Mouse (Mus musculus) activated CD4-positive, CD25-positive, alpha-beta regulatory T cell, adult 9 weeks (primary cell): ENCODE results near the gene Wfdc17. TPM values are rescaled to one million over a fixed set of nuclear protein-coding genes. Genes with fewer than 3 reads are reported as not detected.

Source experiments
- polyA plus RNA-seq: library from polyadenylated mRNA; unstranded; fragments of 100-300 nt; shearing (Covaris generic); gene quantifications from one replicate; pipeline ENCODE4 v1.2.1, GENCODE M21; 2017

Gene Wfdc17
- polyA plus RNA-seq, result 0.92 TPM

GRCm38 (mm10) chr11:83703705-83704104 is at the start of gene Wfdc17:
Gene Wfdc17, plus strand, starts transcription at chr11:83703991.

GRCm38 (mm10) chr11:83662204-83662603 is 41.6 kb upstream of the Wfdc17 start, which contains the start of gene Ccl4:
Gene Ccl4, plus strand, starts transcription at chr11:83662584.

DNA sequence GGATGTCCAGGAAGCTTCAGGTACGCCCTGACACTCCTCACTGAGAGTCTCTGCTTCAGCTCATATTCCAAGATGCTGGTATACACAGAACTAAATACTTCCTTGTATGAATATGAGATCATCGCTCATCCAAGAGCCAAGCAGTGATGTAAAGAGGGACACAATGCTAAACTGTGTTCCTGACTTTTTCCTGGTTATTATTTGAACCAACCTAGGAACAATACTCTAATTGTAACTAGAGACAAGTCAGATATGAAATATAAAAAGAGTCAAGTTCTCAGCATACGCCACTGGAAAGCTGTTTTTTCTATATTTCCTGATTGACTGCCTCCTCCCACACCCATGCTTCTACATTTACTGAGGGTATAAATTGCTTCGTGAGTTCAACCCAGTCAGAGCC is 4.9 kb downstream of the Wfdc17 start, which contains the start of gene Wfdc18:
Gene Wfdc18 (plus strand): TSS at position 301 of the 400 bp plus-strand sequence.

DNA sequence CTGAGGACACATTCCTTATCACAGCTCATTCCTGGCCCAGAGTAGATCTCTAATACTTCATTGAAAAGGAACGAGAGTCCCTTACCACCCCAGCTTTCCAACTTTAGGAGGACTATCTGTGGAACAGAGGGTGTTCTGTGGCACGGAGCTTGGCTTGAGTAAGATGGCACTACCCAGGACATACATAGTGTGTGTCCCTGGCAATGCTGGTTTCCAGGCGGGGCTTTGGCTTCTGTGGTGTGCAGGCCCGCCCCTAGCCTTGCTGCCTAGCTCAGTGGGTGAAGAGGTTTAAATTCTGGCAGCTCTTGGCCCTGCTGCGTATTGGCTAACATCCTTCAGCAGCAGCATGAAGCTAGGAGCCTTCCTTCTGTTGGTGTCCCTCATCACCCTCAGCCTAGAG is 42.9 kb downstream of the Wfdc17 start, which contains the start of gene Wfdc21:
Gene Wfdc21 (plus strand): TSS at position 260 of the 400 bp plus-strand sequence.

GRCm38 (mm10) chr11:83753581-83754181 is 49.9 kb downstream of the Wfdc17 start, which contains the start of gene Heatr6:
Gene Heatr6, plus strand, starts transcription at chr11:83753696.

Other genes with a start within 250 kb of the Wfdc17 start
- not detected for gene Mmp28, start 240.9 kb upstream of the Wfdc17 start, polyA plus RNA-seq
- 20.1 TPM for gene Taf15, start 230.9 kb upstream of the Wfdc17 start, polyA plus RNA-seq
- gene Heatr9, start 181.8 kb upstream of the Wfdc17 start, polyA plus RNA-seq, result 0.39 TPM
- gene Ccl5, start 173.5 kb upstream of the Wfdc17 start, polyA plus RNA-seq, result 192 TPM
- not detected for gene Ccl9, start 125.4 kb upstream of the Wfdc17 start, polyA plus RNA-seq
- gene Ccl6, start 110.9 kb upstream of the Wfdc17 start, polyA plus RNA-seq, result 1.2 TPM
- not detected for gene Rpl9-ps1, start 58.4 kb upstream of the Wfdc17 start, polyA plus RNA-seq
- 2.2 TPM for gene Ccl3, start 54.6 kb upstream of the Wfdc17 start, polyA plus RNA-seq
- gene Ccl4, start 41.4 kb upstream of the Wfdc17 start, polyA plus RNA-seq, result 14.4 TPM
- not detected for gene Wfdc18, start 5.0 kb downstream of the Wfdc17 start, polyA plus RNA-seq
- not detected for gene Wfdc21, start 42.9 kb downstream of the Wfdc17 start, polyA plus RNA-seq
- gene Heatr6, start 49.7 kb downstream of the Wfdc17 start, polyA plus RNA-seq, result 43.1 TPM
- 0.40 TPM for gene Hnf1b, start 146.1 kb downstream of the Wfdc17 start, polyA plus RNA-seq
- gene Ddx52, start 238.1 kb downstream of the Wfdc17 start, polyA plus RNA-seq, result 64.9 TPM